Mouse (Mus musculus) limb, embryonic 14.5 days (tissue): ENCODE results near the gene Atp1a1. TPM values are rescaled to one million over a fixed set of nuclear protein-coding genes. Genes with fewer than 3 reads are reported as not detected.

ENCODE experiments used
- ATAC-seq: fragments of 200-750 bp; cut with Nextera tagmentation; 2 replicates; pipeline ENCODE4 v1.8.0; 2017; ENCODE audit warnings: low read depth, moderate number of reproducible peaks, moderate TSS enrichment; ENCODE audit not compliant: low FRiP score
- DNase-seq: peaks from one replicate; pipeline ENCODE4 v3.0.0-alpha.2; 2015; ENCODE audit warnings: low spot score
- H3K27ac ChIP-seq: fragments of 300-500 bp; sonication (generic); replicated peaks from 2 replicates; pipeline ENCODE4 v1.5.1; 2014; ENCODE audit warnings: low read depth, mild to moderate bottlenecking, low read length, moderate library complexity, mixed read lengths
- H3K27me3 ChIP-seq: fragments of 300-500 bp; sonication (generic); 2 replicates; pipeline ENCODE4 v1.6.1; 2014; ENCODE audit warnings: low read length, mixed read lengths; ENCODE audit not compliant: control insufficient read depth, insufficient read depth
- H3K36me3 ChIP-seq: fragments of 300-500 bp; sonication (generic); 2 replicates; pipeline ENCODE4 v1.6.1; 2014; ENCODE audit warnings: mild to moderate bottlenecking, low read length, moderate library complexity, mixed read lengths; ENCODE audit not compliant: control insufficient read depth, insufficient read depth
- H3K4me1 ChIP-seq: fragments of 300-500 bp; sonication (generic); 2 replicates; pipeline ENCODE4 v1.6.1; 2014; ENCODE audit warnings: antibody characterized with exemption, low read length, mixed read lengths; ENCODE audit not compliant: control insufficient read depth, insufficient read depth
- H3K4me2 ChIP-seq: fragments of 300-500 bp; sonication (generic); replicated peaks from 2 replicates; pipeline ENCODE4 v1.6.1; 2014; ENCODE audit warnings: low read depth, mild to moderate bottlenecking, low read length, moderate library complexity; ENCODE audit not compliant: severe bottlenecking
- H3K4me3 ChIP-seq: fragments of 300-500 bp; sonication (generic); replicated peaks from 2 replicates; pipeline ENCODE4 v1.5.1; 2014; ENCODE audit warnings: low read length
- H3K9ac ChIP-seq: fragments of 300-500 bp; sonication (generic); 2 replicates; pipeline ENCODE4 v1.6.1; 2014; ENCODE audit warnings: mild to moderate bottlenecking, low read depth, low read length, moderate library complexity; ENCODE audit not compliant: severe bottlenecking
- H3K9me3 ChIP-seq: fragments of 300-500 bp; sonication (generic); 2 replicates; pipeline ENCODE4 v1.6.1; 2016; ENCODE audit warnings: low read length; ENCODE audit not compliant: control insufficient read depth
- POLR2A ChIP-seq: fragments of 200-500 bp; IDR thresholded peaks from 2 replicates; pipeline ENCODE4 v1.8.0; 2012; ENCODE audit warnings: inconsistent platforms, mild to moderate bottlenecking, moderate library complexity, borderline replicate concordance; ENCODE audit not compliant: insufficient read depth, insufficient read length; ENCODE audit errors: extremely low read depth
- WGBS: fragments of 180-500 bp; shearing (Covaris S2); extraction: QIAGEN DNeasy Blood & Tissue Kit; methylation state at CpG from one replicate; pipeline ENCODE4 v1.1.7; 2014; 5-methylcytosine and 5-hydroxymethylcytosine counted together
- polyA plus RNA-seq, 2 experiments: library from polyadenylated mRNA; depleted of rRNA in 1 of 2; stranded (reverse) in 1 of 2; unstranded in 1 of 2; fragments of >200 nt; fragmentation: Nextera tagmentation in 1 of 2; extraction: Ambion mirVana in 1 of 2; gene quantifications; 2 replicates each; pipeline versions ENCODE4 v1.2.1 to v1.2.3; 2012 to 2014

Atp1a1 gene
- polyA plus RNA-seq, 2 experiments: 129 to 157 TPM

- no peaks in the 10 kb centered on the region for H3K9me3 ChIP-seq
- WGBS: 35% methylated on average over 8 of the region's 8 CpGs
- H3K9ac ChIP-seq: no peak overlapping the region; the same call in 1 of the 2 replicates
- no peak overlapping the region for H3K4me2 ChIP-seq
- H3K4me3 ChIP-seq: no peak overlapping the region
- peak overlapping the region; percentile 54; the same call in 1 of the 2 replicates for H3K27ac ChIP-seq
- TF ChIP-seq POLR2A: no peak
- H3K4me1 ChIP-seq: peaks cover 25% of the 10 kb centered on the region
- ATAC-seq: no peak
- H3K36me3 ChIP-seq: peaks cover 24% of the 10 kb centered on the region
- H3K27me3 ChIP-seq: no peaks in the 10 kb centered on the region
- peak; percentile 22 for DNase-seq
Observed at GRCm38 (mm10) chr3:101571515-101572130, 32.9 kb downstream of the Atp1a1 start.

- H3K4me3 ChIP-seq: no peak overlapping the region
- peaks cover 17% of the 10 kb centered on the region for H3K36me3 ChIP-seq
- H3K27ac ChIP-seq: peak overlapping the region; percentile 54; the same call in 1 of the 2 replicates
- ATAC-seq (no peak; the same call in 1 of the 2 replicates), DNase-seq (no peak)
- H3K9ac ChIP-seq: no peak overlapping the region
- H3K4me1 ChIP-seq: peaks cover 25% of the 10 kb centered on the region
- H3K27me3 ChIP-seq: no peaks in the 10 kb centered on the region
- H3K9me3 ChIP-seq: no peaks in the 10 kb centered on the region
- no peak for TF ChIP-seq POLR2A
- 79% methylated on average over 6 of the region's 6 CpGs for WGBS
- no peak overlapping the region for H3K4me2 ChIP-seq
Observed at GRCm38 (mm10) chr3:101570747-101571514, 33.6 kb downstream of the Atp1a1 start.

- 76% methylated on average over 3 of the region's 3 CpGs for WGBS
- DNase-seq (no peak), ATAC-seq (no peak)
- Histone ChIP-seq H3K27me3 (no peaks in the 10 kb centered on the region), H3K36me3 (peaks cover 10% of the 10 kb centered on the region), H3K9me3 (no peaks in the 10 kb centered on the region), H3K9ac (no peak overlapping the region), H3K27ac (no peak overlapping the region), H3K4me1 (peaks cover 25% of the 10 kb centered on the region), H3K4me3 (no peak overlapping the region), H3K4me2 (no peak overlapping the region)
- no peak for TF ChIP-seq POLR2A
Observed at GRCm38 (mm10) chr3:101570246-101570645, 34.2 kb downstream of the Atp1a1 start.

GRCm38 (mm10) chr3:101568627-101569026 lies 35.9 kb downstream of the Atp1a1 start:
- no peak overlapping the region for H3K9ac ChIP-seq
- no peaks in the 10 kb centered on the region for H3K36me3 ChIP-seq
- ATAC-seq: no peak
- no peak for DNase-seq
- no peaks in the 10 kb centered on the region for H3K9me3 ChIP-seq
- H3K4me3 ChIP-seq: no peak overlapping the region
- H3K27me3 ChIP-seq: no peaks in the 10 kb centered on the region
- no peak for TF ChIP-seq POLR2A
- WGBS: 79% methylated on average over 4 of the region's 4 CpGs
- peaks cover 25% of the 10 kb centered on the region for H3K4me1 ChIP-seq
- H3K4me2 ChIP-seq: no peak overlapping the region
- no peak overlapping the region for H3K27ac ChIP-seq

- DNase-seq (no peak), ATAC-seq (no peak)
- no peak for TF ChIP-seq POLR2A
- Histone ChIP-seq H3K27ac (no peak overlapping the region), H3K36me3 (no peaks in the 10 kb centered on the region), H3K9me3 (no peaks in the 10 kb centered on the region), H3K27me3 (no peaks in the 10 kb centered on the region), H3K4me3 (no peak overlapping the region), H3K4me1 (peaks cover 5% of the 10 kb centered on the region; the same call in 1 of the 2 replicates), H3K9ac (no peak overlapping the region), H3K4me2 (no peak overlapping the region)
- 93% methylated on average over 2 of the region's 2 CpGs for WGBS
Observed at GRCm38 (mm10) chr3:101564011-101564410, 40.5 kb downstream of the Atp1a1 start.
